Mouse (Mus musculus) midbrain, postnatal 0 days (tissue): ENCODE measurements at regions not wholly inside any gene's neighbourhood (a gene's known extent, or its start where the extent isn't known, plus 50 kb on each side); places are given as distances from the start of the nearest gene placed in this dataset.

Experiments
- ATAC-seq: fragments of 200-750 bp; cut with Nextera tagmentation; 2 replicates; pipeline ENCODE4 v1.8.0; 2017; ENCODE audit warnings: moderate number of reproducible peaks, mild to moderate bottlenecking, moderate TSS enrichment, moderate library complexity; ENCODE audit not compliant: low FRiP score
- DNase-seq: peaks from one replicate; pipeline ENCODE4 v3.0.0-alpha.2; 2015; ENCODE audit warnings: low spot score
- H3K27ac ChIP-seq: fragments of 300-500 bp; sonication (generic); 2 replicates; pipeline ENCODE4 v1.5.1; 2014; ENCODE audit warnings: low read depth, mild to moderate bottlenecking, low read length, mixed read lengths
- H3K27me3 ChIP-seq: fragments of 300-500 bp; sonication (generic); 2 replicates; pipeline ENCODE4 v1.6.1; 2014; ENCODE audit warnings: low read length, control low read depth, mixed read lengths; ENCODE audit not compliant: insufficient read depth
- H3K36me3 ChIP-seq: fragments of 300-500 bp; sonication (generic); 2 replicates; pipeline ENCODE4 v1.6.1; 2014; ENCODE audit warnings: low read length, control low read depth, mixed read lengths; ENCODE audit not compliant: insufficient read depth
- H3K4me1 ChIP-seq: fragments of 300-500 bp; sonication (generic); 2 replicates; pipeline ENCODE4 v1.6.1; 2014; ENCODE audit warnings: mild to moderate bottlenecking, control low read depth, antibody characterized with exemption, low read length, mixed read lengths; ENCODE audit not compliant: insufficient read depth
- H3K4me2 ChIP-seq: fragments of 300-500 bp; sonication (generic); 2 replicates; pipeline ENCODE4 v1.6.1; 2014; ENCODE audit warnings: low read depth, mild to moderate bottlenecking, low read length, mixed read lengths; ENCODE audit not compliant: poor library complexity, severe bottlenecking
- H3K4me3 ChIP-seq: fragments of 300-500 bp; sonication (generic); 2 replicates; pipeline ENCODE4 v1.5.1; 2014; ENCODE audit warnings: low read depth, mild to moderate bottlenecking, low read length, moderate library complexity
- H3K9ac ChIP-seq: fragments of 300-500 bp; sonication (generic); replicated peaks from 2 replicates; pipeline ENCODE4 v1.6.1; 2014; ENCODE audit warnings: mild to moderate bottlenecking, low read length, moderate library complexity, mixed read lengths; ENCODE audit not compliant: poor library complexity, severe bottlenecking
- H3K9me3 ChIP-seq: fragments of 300-500 bp; sonication (generic); 2 replicates; pipeline ENCODE4 v1.6.1; 2016; ENCODE audit warnings: low read length, control low read depth
- CTCF ChIP-seq: IDR thresholded peaks from 2 replicates; pipeline ENCODE4 v1.5.1; 2016; ENCODE audit warnings: antibody characterized with exemption, mild to moderate bottlenecking
- WGBS: fragments of 180-500 bp; shearing (Covaris S2); extraction: QIAGEN DNeasy Blood & Tissue Kit; methylation state at CpG from one replicate; pipeline ENCODE4 v1.1.7; 2014; 5-methylcytosine and 5-hydroxymethylcytosine counted together

DNA sequence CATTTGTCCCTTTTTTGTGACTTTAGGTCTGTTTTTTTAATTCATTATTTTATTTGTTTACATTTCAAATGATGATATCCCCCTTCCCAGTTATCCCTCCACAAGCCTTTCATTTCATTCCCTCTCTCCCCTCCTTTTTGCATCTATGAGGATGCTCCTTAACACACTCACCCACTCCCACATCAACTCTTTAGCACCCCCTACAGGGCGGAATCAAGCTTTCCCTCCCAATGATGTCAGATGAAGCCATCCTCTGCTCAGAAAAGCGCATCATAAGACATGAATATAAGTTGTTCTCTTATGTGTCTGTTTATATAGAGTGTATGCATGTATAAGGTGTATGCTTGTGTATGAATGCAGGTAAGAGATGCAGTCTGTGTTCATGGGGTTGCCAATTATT lies 4391.9 kb upstream of the Gm7489 start:
- H3K4me1 ChIP-seq, result no peaks in the 10 kb centered on the region
- DNase-seq (no peak), ATAC-seq (no peak)
- H3K4me2 ChIP-seq, result no peak overlapping the region
- H3K27me3 ChIP-seq, result no peaks in the 10 kb centered on the region
- WGBS, result 57% methylated on average over 2 of the region's 2 CpGs
- H3K27ac ChIP-seq, result no peak overlapping the region
- no peak overlapping the region for H3K4me3 ChIP-seq
- no peaks in the 10 kb centered on the region for H3K9me3 ChIP-seq
- H3K36me3 ChIP-seq, result no peaks in the 10 kb centered on the region
- TF ChIP-seq CTCF, result peak; percentile 22
- no peak overlapping the region for H3K9ac ChIP-seq

DNA sequence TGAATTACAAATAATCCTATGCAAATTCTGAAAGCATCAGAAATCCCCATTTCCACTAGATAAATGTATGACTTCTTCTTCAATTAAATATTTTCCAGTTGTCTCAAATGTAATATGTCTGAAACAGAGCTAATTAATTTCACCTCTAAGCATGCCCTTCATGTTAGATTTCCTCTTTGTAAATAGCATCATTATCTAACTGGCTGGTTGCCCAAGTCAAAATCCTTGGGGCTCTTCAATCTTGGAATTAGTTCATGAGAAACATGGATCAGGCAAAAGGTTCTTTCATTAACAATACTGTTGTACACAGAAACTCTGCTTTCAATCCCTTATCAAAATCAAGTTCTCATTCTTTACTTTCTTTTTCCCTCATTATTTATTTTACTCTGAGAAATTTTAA lies 4382.9 kb upstream of the Gm7489 start:
- H3K4me1 ChIP-seq, result no peaks in the 10 kb centered on the region
- H3K9me3 ChIP-seq, result no peaks in the 10 kb centered on the region
- no peaks in the 10 kb centered on the region for H3K27me3 ChIP-seq
- H3K36me3 ChIP-seq, result no peaks in the 10 kb centered on the region
- H3K4me2 ChIP-seq, result no peak overlapping the region
- TF ChIP-seq CTCF, result no peak
- ATAC-seq, result no peak
- no peak overlapping the region for H3K27ac ChIP-seq
- peak; percentile 56 for DNase-seq
- no peak overlapping the region for H3K4me3 ChIP-seq
- no peak overlapping the region for H3K9ac ChIP-seq
